Comparison of ENCODE assay signal across 16 mouse cellular contexts in the genomic region with DNA sequence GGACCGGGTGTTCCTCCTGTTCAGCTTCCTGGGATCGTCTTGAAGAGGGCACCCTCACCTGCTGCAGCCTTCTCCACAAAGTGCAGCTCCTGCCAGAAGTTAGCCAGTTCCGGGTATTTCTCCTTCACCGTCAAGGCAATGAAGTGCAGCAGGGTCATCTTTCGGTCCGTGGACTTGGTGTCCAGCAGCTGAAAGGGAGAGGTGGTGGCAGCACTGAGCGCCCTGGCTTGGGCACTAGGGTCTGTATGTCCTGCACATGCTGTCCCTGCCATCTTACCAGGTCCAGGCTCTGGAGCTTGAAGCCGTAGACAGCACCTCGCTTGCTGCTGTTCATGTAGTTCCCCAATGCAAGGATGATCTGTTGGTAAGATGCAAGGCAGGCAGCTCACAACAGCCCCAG. TPM values are rescaled to one million over a fixed set of nuclear protein-coding genes. Genes with fewer than 3 reads are reported as not detected.
A peak's percentile ranks its signal among the peaks of the same experiment; 100 is the strongest.
DNase-seq lines count a peak whose midpoint lies in the region; ATAC-seq lines count a peak whose summit lies in the region.
"Had no signal": no experiment of that assay in that cellular context is flagged by ENCODE, and none has a peak within 500 bp of the region (broad histone marks: within the 10 kb centered on the region; RNA-seq: fewer than 3 reads in every experiment).

No protein-coding gene starts in this region.

- no peaks in the 10 kb centered on the region for H3K27me3 ChIP-seq in heart, embryonic 12.5 days (replicated peaks)
- no peaks in the 10 kb centered on the region for H3K27me3 ChIP-seq in kidney, embryonic 15.5 days
- no peaks in the 10 kb centered on the region for H3K27me3 ChIP-seq in neural tube, embryonic 13.5 days
- H3K27me3 ChIP-seq: forebrain, embryonic 13.5 days had no signal

- no peak overlapping the region for H3K4me3 ChIP-seq in heart, embryonic 12.5 days
- H3K4me3 ChIP-seq in kidney, embryonic 15.5 days (replicated peaks): no peak overlapping the region
- no peak overlapping the region for H3K4me3 ChIP-seq in neural tube, embryonic 13.5 days
- H3K4me3 ChIP-seq: forebrain, embryonic 13.5 days had no signal

- H3K4me1 ChIP-seq in heart, embryonic 12.5 days (replicated peaks): peaks cover 22% of the 10 kb centered on the region
- peaks cover 25% of the 10 kb centered on the region for H3K4me1 ChIP-seq in kidney, embryonic 15.5 days
- H3K4me1 ChIP-seq in neural tube, embryonic 13.5 days (replicated peaks): no peaks in the 10 kb centered on the region; the same call in 1 of the 2 replicates
- H3K4me1 ChIP-seq: forebrain, embryonic 13.5 days had no signal

- 0 out of 2 replicates have a peak overlapping the region, but pooled peaks have one; percentile 8 for H3K9ac ChIP-seq in heart, embryonic 12.5 days
- no peak overlapping the region for H3K9ac ChIP-seq in kidney, embryonic 15.5 days
- no peak overlapping the region for H3K9ac ChIP-seq in neural tube, embryonic 13.5 days
- H3K9ac ChIP-seq: forebrain, embryonic 13.5 days had no signal

- DNase-seq in heart, postnatal 25 days (ENCODE audit: low spot score): no peak
- DNase-seq in kidney, adult 8-10 months: no peak
- no peak for DNase-seq in neural tube, embryonic 10.5 days (ENCODE audit: extremely low spot score, low spot score)
- no peak for DNase-seq in urinary bladder, postnatal 10 days (ENCODE audit: low spot score)
- DNase-seq: adrenal gland, adult 2 months; cerebellum, adult 2 months; layer of hippocampus, postnatal 36 days; left cerebral cortex, postnatal 4 days; spleen, adult 18-20 months had no signal

- intact Hi-C loops in heart, postnatal 25 days (cut with DNase I): no loop called here

- no peak overlapping the region for H3K4me2 ChIP-seq in heart, embryonic 12.5 days
- no peak overlapping the region for H3K4me2 ChIP-seq in kidney, embryonic 15.5 days
- no peak overlapping the region for H3K4me2 ChIP-seq in neural tube, embryonic 13.5 days
- H3K4me2 ChIP-seq: forebrain, embryonic 13.5 days had no signal

- no peak for ATAC-seq in heart, embryonic 12.5 days (ENCODE audit: insufficient number of reproducible peaks, low FRiP score)
- no peak for ATAC-seq in kidney, embryonic 15.5 days (replicated peaks; ENCODE audit: low FRiP score)
- no peak for ATAC-seq in neural tube, embryonic 13.5 days (ENCODE audit: low read depth)
- ATAC-seq: forebrain, embryonic 13.5 days had no signal

- 74% methylated on average over 9 of the region's 9 CpGs for WGBS in heart, embryonic 12.5 days
- 64% methylated on average over 9 of the region's 9 CpGs for WGBS in kidney, embryonic 15.5 days
- 87% methylated on average over 9 of the region's 9 CpGs for WGBS in neural tube, embryonic 13.5 days

- peak overlapping the region; percentile 72; the same call in 1 of the 2 replicates for H3K27ac ChIP-seq in heart, embryonic 12.5 days (ENCODE audit: poor library complexity, severe bottlenecking)
- H3K27ac ChIP-seq in kidney, embryonic 15.5 days: peak overlapping the region; percentile 83
- 0 out of 2 replicates have a peak overlapping the region, but pooled peaks have one; percentile 6 for H3K27ac ChIP-seq in neural tube, embryonic 13.5 days (replicated peaks)
- H3K27ac ChIP-seq: forebrain, embryonic 13.5 days had no signal

- H3K36me3 ChIP-seq in heart, embryonic 12.5 days: peaks cover 98% of the 10 kb centered on the region
- peaks cover 99% of the 10 kb centered on the region for H3K36me3 ChIP-seq in kidney, embryonic 15.5 days
- peaks cover 92% of the 10 kb centered on the region for H3K36me3 ChIP-seq in neural tube, embryonic 13.5 days

- no peaks in the 10 kb centered on the region for H3K9me3 ChIP-seq in heart, embryonic 12.5 days (replicated peaks)
- H3K9me3 ChIP-seq in kidney, embryonic 15.5 days (replicated peaks): no peaks in the 10 kb centered on the region
- H3K9me3 ChIP-seq in neural tube, embryonic 13.5 days: no peaks in the 10 kb centered on the region
- H3K9me3 ChIP-seq: forebrain, embryonic 13.5 days had no signal

RNA-seq across cellular contexts. Expression of a gene that starts 25.3 kb away (rescaled TPM):
- 0.27 and 0.31 TPM in 2 replicates for polyA plus RNA-seq in heart, embryonic 12.5 days (2016; fragmentation: Nextera tagmentation; extraction: Ambion mirVana)
- total RNA-seq in heart, postnatal 25 days (2021): not detected
- polyA plus RNA-seq in kidney, embryonic 15.5 days (2015; fragmentation: Nextera tagmentation; extraction: Ambion mirVana): 0.21 and 0.43 TPM in 2 replicates
- 0.52 and 0.54 TPM in 2 replicates for polyA plus RNA-seq in neural tube, embryonic 13.5 days (2015; fragmentation: Nextera tagmentation; extraction: Ambion mirVana)
- total RNA-seq: megakaryocyte-erythroid progenitor cell, adult 5-6 weeks had no signal
- polyA plus RNA-seq: C2C12; neural tube, embryonic 11.5 days had no signal

RNA-seq across cellular contexts. Expression of a gene that starts 26.1 kb away (rescaled TPM):
- 44.0 and 44.4 TPM in 2 replicates for polyA plus RNA-seq in heart, embryonic 12.5 days (2016; fragmentation: Nextera tagmentation; extraction: Ambion mirVana)
- total RNA-seq in heart, postnatal 25 days (2021): 10 to 100 TPM; 20.2 to 20.7 TPM
- polyA plus RNA-seq in kidney, embryonic 15.5 days (2015; fragmentation: Nextera tagmentation; extraction: Ambion mirVana): 56.4 and 66.5 TPM in 2 replicates
- 90.1 and 101 TPM in 2 replicates for polyA plus RNA-seq in neural tube, embryonic 13.5 days (2015; fragmentation: Nextera tagmentation; extraction: Ambion mirVana)

RNA-seq across cellular contexts. Expression of a gene that starts 49.3 kb away (rescaled TPM):
- polyA plus RNA-seq in heart, embryonic 12.5 days (2016; fragmentation: Nextera tagmentation; extraction: Ambion mirVana): 17.2 and 21.0 TPM in 2 replicates
- total RNA-seq in heart, postnatal 25 days (2021): 10 to 100 TPM; 20.1 to 21.1 TPM
- 31.7 and 32.4 TPM in 2 replicates for polyA plus RNA-seq in kidney, embryonic 15.5 days (2015; fragmentation: Nextera tagmentation; extraction: Ambion mirVana)
- polyA plus RNA-seq in neural tube, embryonic 13.5 days (2015; fragmentation: Nextera tagmentation; extraction: Ambion mirVana): 9.3 and 11.7 TPM in 2 replicates

Comparison
In these comparisons a context has a peak if more than half of its experiments do, and no peak if none do; other contexts are left out.
1. H3K27ac ChIP-seq: peak in every context shown above with its lines; median percentile 83 in kidney, embryonic 15.5 days; 72 in heart, embryonic 12.5 days; 6 in neural tube, embryonic 13.5 days.